Mouse (Mus musculus): ENCODE results near the gene Lcmt1. TPM values are rescaled to one million over a fixed set of nuclear protein-coding genes. Genes with fewer than 3 reads are reported as not detected.

Lcmt1 gene
- total and polyA plus RNA-seq, 2 experiments from 2014 or later: 93.1 to 122 TPM

GRCm38 (mm10) chr7:123349813-123350212, 19.8 kb upstream of the Lcmt1 start:
- Histone ChIP-seq H3K27ac (ENCODE audit: low read depth, low read length) (no peak overlapping the region), H3K9ac (no peak overlapping the region), H3K27me3 (ENCODE audit: insufficient read depth, low read length) (no peaks in the 10 kb centered on the region), H3K4me3 (ENCODE audit: low read depth, low read length) (no peak overlapping the region), H3K9me3 (ENCODE audit: low read length) (no peaks in the 10 kb centered on the region), H3K4me2 (ENCODE audit: low read depth) (no peak overlapping the region), H3K36me3 (ENCODE audit: insufficient read depth) (no peaks in the 10 kb centered on the region), H3K4me1 (ENCODE audit: insufficient read depth) (no peaks in the 10 kb centered on the region)
- TF ChIP-seq CTCF (IDR thresholded peaks at IDR 0.05; ENCODE audit: low read depth): no peak
- DNase-seq (no peak), ATAC-seq (no peak)
- 74% methylated on average over 11 of the region's 11 CpGs for WGBS

DNA sequence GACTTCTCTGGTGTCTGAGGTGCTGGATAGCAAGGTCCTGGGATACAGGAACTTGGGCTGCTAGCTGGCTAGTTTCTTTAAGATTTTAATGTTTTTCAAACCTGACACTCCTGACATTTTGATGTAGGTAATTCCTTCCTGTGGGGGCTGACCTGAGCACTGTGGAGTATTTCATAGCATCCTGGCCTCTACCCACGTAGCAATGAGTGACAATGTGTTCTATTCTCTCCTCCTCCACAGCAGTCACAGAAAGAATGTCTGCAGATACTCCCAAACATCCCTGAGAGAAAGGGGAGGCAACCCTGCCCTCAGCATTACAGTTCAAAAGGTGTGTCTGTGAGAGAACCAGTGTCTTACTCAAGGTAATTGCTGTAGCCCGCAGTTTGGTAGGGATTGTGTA, 19.3 kb upstream of the Lcmt1 start:
- no peak for ATAC-seq
- Histone ChIP-seq H3K9me3 (ENCODE audit: low read length) (no peaks in the 10 kb centered on the region), H3K4me1 (ENCODE audit: insufficient read depth) (no peaks in the 10 kb centered on the region), H3K4me2 (ENCODE audit: low read depth) (no peak overlapping the region), H3K36me3 (ENCODE audit: insufficient read depth) (no peaks in the 10 kb centered on the region), H3K9ac (no peak overlapping the region), H3K4me3 (ENCODE audit: low read depth, low read length) (no peak overlapping the region), H3K27me3 (ENCODE audit: insufficient read depth, low read length) (no peaks in the 10 kb centered on the region), H3K27ac (ENCODE audit: low read depth, low read length) (no peak overlapping the region)
- DNase-seq: no peak
- WGBS: 77% methylated on average over 2 of the region's 2 CpGs
- TF ChIP-seq CTCF (IDR thresholded peaks at IDR 0.05; ENCODE audit: low read depth): no peak

DNA sequence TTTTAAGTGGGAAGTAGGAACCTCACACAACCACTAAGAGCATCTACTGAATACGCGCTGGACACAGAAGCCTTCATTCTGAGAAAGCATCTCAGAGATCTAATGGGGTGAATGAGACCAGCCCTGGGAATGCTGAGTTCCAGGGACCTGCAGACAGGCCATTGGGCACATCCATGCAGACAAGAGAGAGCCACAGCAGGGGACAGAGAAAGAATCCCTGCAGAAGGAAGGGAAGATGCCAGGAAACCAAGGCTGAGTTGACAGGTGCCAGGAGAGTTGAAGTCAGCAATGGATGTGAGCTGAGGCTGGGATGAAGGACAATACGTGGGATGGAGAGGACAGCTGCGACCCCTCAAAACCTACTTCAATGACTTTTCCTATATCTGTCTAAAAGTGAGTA, 16.5 kb upstream of the Lcmt1 start:
- H3K4me1 ChIP-seq (ENCODE audit: insufficient read depth): no peaks in the 10 kb centered on the region
- WGBS: 96% methylated on average over 4 of the region's 4 CpGs
- TF ChIP-seq CTCF (IDR thresholded peaks at IDR 0.05; ENCODE audit: low read depth): no peak
- H3K27me3 ChIP-seq (ENCODE audit: insufficient read depth, low read length): no peaks in the 10 kb centered on the region
- no peak overlapping the region for H3K4me3 ChIP-seq (ENCODE audit: low read depth, low read length)
- H3K27ac ChIP-seq (ENCODE audit: low read depth, low read length): no peak overlapping the region
- no peak overlapping the region for H3K9ac ChIP-seq
- no peaks in the 10 kb centered on the region for H3K36me3 ChIP-seq (ENCODE audit: insufficient read depth)
- no peaks in the 10 kb centered on the region for H3K9me3 ChIP-seq (ENCODE audit: low read length)
- no peak overlapping the region for H3K4me2 ChIP-seq (ENCODE audit: low read depth)
- ATAC-seq (no peak), DNase-seq (no peak)

DNA sequence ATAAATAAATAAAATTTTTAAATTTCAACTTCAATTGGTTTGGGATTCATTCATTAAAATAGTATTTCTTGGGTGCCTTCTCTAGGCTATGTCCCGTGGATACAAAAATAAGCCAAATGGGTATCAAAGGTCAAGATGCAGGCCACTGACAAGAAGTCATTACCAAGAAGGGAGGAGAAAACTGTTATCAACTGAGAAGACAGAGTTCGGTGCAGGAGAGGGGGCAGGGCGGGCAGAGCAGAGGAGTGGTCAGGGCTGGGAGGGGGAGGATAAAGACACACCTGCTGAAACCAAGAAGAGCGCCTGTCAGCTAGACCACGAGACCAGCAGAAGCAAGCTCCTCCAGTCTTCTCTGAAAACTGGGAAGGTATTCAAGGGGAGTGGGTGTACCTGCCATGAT, 15.7 kb upstream of the Lcmt1 start:
- ATAC-seq (no peak), DNase-seq (no peak)
- Histone ChIP-seq H3K9ac (no peak overlapping the region), H3K4me1 (ENCODE audit: insufficient read depth) (no peaks in the 10 kb centered on the region), H3K27me3 (ENCODE audit: insufficient read depth, low read length) (no peaks in the 10 kb centered on the region), H3K27ac (ENCODE audit: low read depth, low read length) (no peak overlapping the region), H3K36me3 (ENCODE audit: insufficient read depth) (no peaks in the 10 kb centered on the region), H3K4me2 (ENCODE audit: low read depth) (no peak overlapping the region), H3K9me3 (ENCODE audit: low read length) (no peaks in the 10 kb centered on the region), H3K4me3 (ENCODE audit: low read depth, low read length) (no peak overlapping the region)
- WGBS: 87% methylated on average over 5 of the region's 5 CpGs
- no peak for TF ChIP-seq CTCF (IDR thresholded peaks at IDR 0.05; ENCODE audit: low read depth)

GRCm38 (mm10) chr7:123354392-123354791, 15.2 kb upstream of the Lcmt1 start:
- no peak for ATAC-seq
- H3K36me3 ChIP-seq (ENCODE audit: insufficient read depth): no peaks in the 10 kb centered on the region
- H3K27ac ChIP-seq (ENCODE audit: low read depth, low read length): no peak overlapping the region
- H3K4me3 ChIP-seq (ENCODE audit: low read depth, low read length): no peak overlapping the region
- H3K9ac ChIP-seq: no peak overlapping the region
- H3K9me3 ChIP-seq (ENCODE audit: low read length): no peaks in the 10 kb centered on the region
- no peak for DNase-seq
- no peak for TF ChIP-seq CTCF (IDR thresholded peaks at IDR 0.05; ENCODE audit: low read depth)
- no peaks in the 10 kb centered on the region for H3K4me1 ChIP-seq (ENCODE audit: insufficient read depth)
- H3K4me2 ChIP-seq (ENCODE audit: low read depth): no peak overlapping the region
- H3K27me3 ChIP-seq (ENCODE audit: insufficient read depth, low read length): no peaks in the 10 kb centered on the region
- WGBS: 91% methylated on average over 5 of the region's 5 CpGs

- no peak overlapping the region for H3K27ac ChIP-seq (ENCODE audit: low read depth, low read length)
- H3K4me3 ChIP-seq (ENCODE audit: low read depth, low read length): no peak overlapping the region
- ATAC-seq (no peak), DNase-seq (no peak)
- 93% methylated on average over 2 of the region's 2 CpGs for WGBS
- no peaks in the 10 kb centered on the region for H3K4me1 ChIP-seq (ENCODE audit: insufficient read depth)
- no peaks in the 10 kb centered on the region for H3K27me3 ChIP-seq (ENCODE audit: insufficient read depth, low read length)
- H3K9me3 ChIP-seq (ENCODE audit: low read length): no peaks in the 10 kb centered on the region
- no peaks in the 10 kb centered on the region for H3K36me3 ChIP-seq (ENCODE audit: insufficient read depth)
- no peak overlapping the region for H3K4me2 ChIP-seq (ENCODE audit: low read depth)
- no peak for TF ChIP-seq CTCF (IDR thresholded peaks at IDR 0.05; ENCODE audit: low read depth)
- no peak overlapping the region for H3K9ac ChIP-seq
Measured at GRCm38 (mm10) chr7:123354851-123355250, 14.7 kb upstream of the Lcmt1 start.

- no peak overlapping the region for H3K4me3 ChIP-seq (ENCODE audit: low read depth, low read length)
- DNase-seq (no peak), ATAC-seq (no peak)
- H3K4me2 ChIP-seq (ENCODE audit: low read depth): no peak overlapping the region
- no peaks in the 10 kb centered on the region for H3K36me3 ChIP-seq (ENCODE audit: insufficient read depth)
- no peak overlapping the region for H3K27ac ChIP-seq (ENCODE audit: low read depth, low read length)
- no peaks in the 10 kb centered on the region for H3K27me3 ChIP-seq (ENCODE audit: insufficient read depth, low read length)
- no peaks in the 10 kb centered on the region for H3K4me1 ChIP-seq (ENCODE audit: insufficient read depth)
- 89% methylated on average over 3 of the region's 3 CpGs for WGBS
- H3K9ac ChIP-seq: no peak overlapping the region
- no peak for TF ChIP-seq CTCF (IDR thresholded peaks at IDR 0.05; ENCODE audit: low read depth)
- H3K9me3 ChIP-seq (ENCODE audit: low read length): no peaks in the 10 kb centered on the region
Measured at GRCm38 (mm10) chr7:123356158-123356557, 13.4 kb upstream of the Lcmt1 start.

GRCm38 (mm10) chr7:123359101-123359500, 10.5 kb upstream of the Lcmt1 start:
- DNase-seq (no peak), ATAC-seq (no peak)
- Histone ChIP-seq H3K27ac (ENCODE audit: low read depth, low read length) (no peak overlapping the region), H3K4me2 (ENCODE audit: low read depth) (no peak overlapping the region), H3K4me3 (ENCODE audit: low read depth, low read length) (no peak overlapping the region), H3K4me1 (ENCODE audit: insufficient read depth) (no peaks in the 10 kb centered on the region), H3K27me3 (ENCODE audit: insufficient read depth, low read length) (no peaks in the 10 kb centered on the region), H3K9me3 (ENCODE audit: low read length) (no peaks in the 10 kb centered on the region), H3K9ac (no peak overlapping the region), H3K36me3 (ENCODE audit: insufficient read depth) (no peaks in the 10 kb centered on the region)
- TF ChIP-seq CTCF (IDR thresholded peaks at IDR 0.05; ENCODE audit: low read depth): no peak
- 58% methylated on average over 7 of the region's 7 CpGs for WGBS
